Mouse (Mus musculus) liver, adult 2 months (tissue): ENCODE data around the gene Phf21b.

ENCODE experiments used
- CTCF ChIP-seq: fragments of 200-500 bp; IDR thresholded peaks from 2 replicates; pipeline ENCODE4 v1.5.1; 2011; ENCODE audit warnings: low read depth, low read length, control low read depth
- POLR2A ChIP-seq: fragments of 200-500 bp; IDR thresholded peaks from 2 replicates; pipeline ENCODE4 v1.6.1; 2011; ENCODE audit warnings: low read length, control low read depth; ENCODE audit not compliant: insufficient read depth; ENCODE audit errors: extremely low read depth

- TF ChIP-seq POLR2A (no peak), CTCF (no peak)
These were observed 46.4 kb downstream of the Phf21b start for GRCm38 (mm10) chr15:84809275-84809952.
